Mouse (Mus musculus) urinary bladder, postnatal 10 days (tissue): ENCODE data around the gene Il4i1.

Experiments
- DNase-seq: peaks from one replicate; pipeline ENCODE4 v3.0.0; 2022; ENCODE audit warnings: low spot score

Gene Il4i1

GRCm38 (mm10) chr7:44815721-44816469 is at the start of gene Il4i1, which contains the start of gene Nup62:
Il4i1 (plus strand) TSS chr7:44816387.
Nup62 (plus strand) TSS chr7:44816088.
- peak; percentile 96 for DNase-seq

GRCm38 (mm10) chr7:44768129-44768528 is 48.1 kb upstream of the Il4i1 start:
- DNase-seq: no peak

DNA sequence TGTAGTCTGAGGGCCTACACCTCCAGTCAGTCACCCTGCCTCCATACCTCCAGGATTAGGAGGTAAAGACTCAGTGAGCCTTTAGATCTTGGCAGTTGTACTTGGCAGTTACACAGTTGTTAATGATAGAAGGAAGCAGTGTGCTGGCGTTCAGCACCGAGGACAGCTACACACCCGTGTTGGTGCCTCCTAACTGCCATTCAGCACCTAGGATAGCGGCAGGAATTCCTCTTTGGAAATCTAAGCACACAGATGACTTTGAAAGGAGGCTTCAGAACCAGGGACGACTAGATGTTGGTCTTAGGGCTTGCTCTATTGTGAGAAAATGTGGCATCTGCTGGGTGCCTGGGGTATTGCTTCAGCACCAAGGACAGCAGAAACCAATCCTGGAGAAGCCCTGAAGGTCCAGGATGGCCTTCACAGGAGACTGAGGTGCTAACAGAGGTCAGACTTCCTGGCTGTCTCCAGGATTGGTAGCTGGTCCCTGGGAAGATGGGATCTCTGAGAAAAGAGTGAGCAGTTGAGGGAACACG is 46.1 kb upstream of the Il4i1 start:
- DNase-seq: no peak

DNA sequence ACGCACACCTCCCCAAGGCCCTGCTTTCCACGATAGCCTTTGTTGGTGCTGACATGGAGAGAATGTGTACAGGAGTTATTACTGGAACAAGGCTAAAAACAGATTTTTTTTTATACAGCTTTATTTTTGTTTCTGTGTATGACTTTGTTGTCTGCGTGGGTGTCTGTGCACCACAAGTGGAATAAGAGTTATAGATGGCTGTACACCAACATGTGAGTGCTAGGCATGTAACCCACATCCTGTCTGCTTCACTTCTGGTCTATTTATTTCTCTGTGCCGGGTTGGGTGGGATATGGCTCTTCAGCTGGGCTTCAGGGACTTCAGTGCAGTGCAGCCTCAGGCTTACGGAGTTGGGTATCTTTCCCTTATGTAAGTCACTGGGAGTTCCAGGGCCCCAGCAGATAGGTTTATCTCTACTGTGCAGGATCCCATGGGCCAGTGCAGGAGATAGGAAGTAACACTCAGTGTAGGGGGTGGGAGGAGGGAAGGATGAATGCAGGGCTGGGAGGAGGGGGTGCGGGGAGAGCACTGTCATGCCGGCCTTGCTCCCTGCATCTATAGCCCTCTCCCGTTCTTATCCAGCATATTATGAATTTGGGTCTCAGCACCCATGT is 43.5 kb upstream of the Il4i1 start:
- DNase-seq: no peak

- DNase-seq: no peak
Observed at GRCm38 (mm10) chr7:44776849-44777498, 39.2 kb upstream of the Il4i1 start.

DNA sequence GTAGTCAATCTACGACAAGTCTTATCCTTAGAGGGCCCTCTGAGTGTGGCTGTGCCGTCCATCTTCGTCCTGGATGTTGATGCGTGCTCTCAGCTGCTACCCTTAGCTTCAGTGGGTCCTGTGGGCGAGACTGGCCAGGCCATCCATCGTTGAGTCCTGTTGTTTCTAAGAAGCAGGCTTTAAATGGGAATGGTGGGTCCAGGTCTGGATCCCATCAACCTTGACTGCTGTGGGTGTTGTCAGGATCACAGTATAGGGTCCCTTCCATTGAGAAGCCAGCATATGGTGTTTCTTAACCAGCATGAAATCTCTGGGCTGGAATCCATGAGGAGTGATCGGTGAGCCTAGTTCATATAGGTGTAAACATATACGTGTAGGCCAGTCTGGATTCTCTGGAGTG is 36.1 kb upstream of the Il4i1 start:
- DNase-seq: no peak

GRCm38 (mm10) chr7:44789531-44789930 is 26.7 kb upstream of the Il4i1 start:
- no peak for DNase-seq

DNA sequence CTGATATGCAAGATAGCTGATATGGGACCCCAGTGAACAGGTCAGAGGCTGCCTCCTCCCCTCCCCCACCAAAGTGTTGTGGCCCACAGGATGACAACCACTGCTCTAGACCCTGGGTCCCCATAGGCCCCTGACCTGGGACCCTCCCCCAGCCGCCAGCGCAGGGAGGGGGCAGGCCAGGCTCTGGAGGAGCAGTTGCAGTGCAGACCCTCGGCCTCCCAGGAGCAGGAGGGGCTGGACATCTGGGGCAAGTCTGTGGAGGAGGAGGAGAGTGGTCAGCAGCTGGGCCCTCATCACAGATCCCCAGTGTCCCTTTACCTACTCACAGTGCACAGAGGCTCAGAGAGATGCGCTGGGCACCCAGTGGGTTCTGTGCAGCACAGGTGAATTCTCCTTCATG is 26.1 kb upstream of the Il4i1 start:
- no peak for DNase-seq

DNA sequence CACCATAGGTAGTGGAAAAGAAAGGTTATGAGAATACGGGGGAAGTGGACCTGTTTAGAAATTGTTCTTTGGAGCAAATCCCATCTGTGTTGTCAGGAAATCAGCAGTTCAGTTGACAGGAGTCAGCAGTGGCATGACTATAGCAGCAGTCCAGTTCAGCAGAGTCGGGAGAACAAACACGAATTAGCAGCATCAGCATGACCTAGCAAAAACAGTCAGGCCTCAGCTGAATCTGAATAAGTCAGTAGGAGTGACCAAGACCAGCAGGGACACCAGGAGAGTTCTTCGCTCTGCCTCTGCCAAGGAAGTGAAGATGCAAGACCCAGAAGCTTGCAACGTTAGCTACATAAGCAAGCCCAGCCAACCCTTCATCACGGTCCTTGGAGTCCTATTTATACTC is 23.4 kb upstream of the Il4i1 start:
- DNase-seq: no peak

- no peak for DNase-seq
Observed at GRCm38 (mm10) chr7:44808927-44809326, 7.3 kb upstream of the Il4i1 start.

- no peak for DNase-seq
Observed at GRCm38 (mm10) chr7:44809466-44809865, 6.7 kb upstream of the Il4i1 start.

- no peak for DNase-seq
Observed at GRCm38 (mm10) chr7:44810365-44810764, 5.8 kb upstream of the Il4i1 start.

GRCm38 (mm10) chr7:44810819-44811557 is 5.2 kb upstream of the Il4i1 start:
- no peak for DNase-seq

DNA sequence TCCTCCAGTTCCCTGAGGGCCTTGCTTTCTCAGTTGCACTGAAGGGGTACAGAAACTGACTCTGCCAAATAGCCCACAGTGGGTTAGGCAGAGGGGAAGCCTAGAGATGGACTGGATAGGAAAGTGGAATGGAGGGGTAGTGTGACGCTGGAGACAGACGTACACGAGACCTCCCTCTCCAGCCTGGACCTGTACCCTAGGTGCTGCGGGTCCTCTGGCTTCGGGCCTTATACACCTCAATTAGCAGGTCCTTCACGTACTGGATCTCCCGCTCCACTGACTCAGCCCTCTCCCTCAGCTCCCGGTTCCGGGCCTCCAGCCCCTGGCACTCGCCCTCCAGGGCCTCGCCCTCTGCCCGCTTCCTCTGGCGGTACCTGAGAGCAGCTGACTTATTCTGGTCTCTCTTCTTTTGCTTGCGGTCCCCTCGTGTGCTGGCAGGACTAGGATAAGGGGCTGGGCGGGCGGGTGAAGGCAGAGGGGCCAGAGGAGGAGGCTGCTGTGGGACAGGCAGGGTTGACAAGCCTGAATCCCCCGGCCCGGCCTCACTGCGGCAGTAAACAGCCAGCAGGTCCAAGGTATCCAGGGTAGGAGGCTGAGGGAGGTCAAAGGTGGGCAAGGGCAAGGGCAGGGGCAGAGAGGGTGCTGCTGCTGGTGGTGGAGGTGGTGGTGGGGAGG is 3.4 kb upstream of the Il4i1 start:
- DNase-seq: no peak

DNA sequence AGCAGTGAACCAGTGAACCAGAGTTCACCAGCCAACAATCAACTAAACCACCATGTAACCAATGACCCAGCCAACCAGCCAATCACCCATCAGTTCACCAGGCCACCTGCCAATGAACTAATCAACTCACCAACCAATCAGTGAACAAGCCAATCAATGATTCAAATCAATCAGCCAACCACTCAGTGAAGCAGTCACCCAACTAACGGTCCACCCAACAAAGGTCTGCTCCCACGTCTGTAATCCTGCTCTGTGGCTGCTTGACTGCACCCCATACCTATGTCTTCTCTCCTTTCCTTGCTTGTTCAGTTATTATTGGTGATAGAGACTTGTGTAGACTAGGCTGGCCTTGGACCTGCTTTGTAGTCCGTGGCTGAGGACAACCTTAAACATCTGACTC is 2.2 kb upstream of the Il4i1 start:
- DNase-seq: no peak

GRCm38 (mm10) chr7:44814423-44814822 is 1.8 kb upstream of the Il4i1 start:
- DNase-seq: no peak

DNA sequence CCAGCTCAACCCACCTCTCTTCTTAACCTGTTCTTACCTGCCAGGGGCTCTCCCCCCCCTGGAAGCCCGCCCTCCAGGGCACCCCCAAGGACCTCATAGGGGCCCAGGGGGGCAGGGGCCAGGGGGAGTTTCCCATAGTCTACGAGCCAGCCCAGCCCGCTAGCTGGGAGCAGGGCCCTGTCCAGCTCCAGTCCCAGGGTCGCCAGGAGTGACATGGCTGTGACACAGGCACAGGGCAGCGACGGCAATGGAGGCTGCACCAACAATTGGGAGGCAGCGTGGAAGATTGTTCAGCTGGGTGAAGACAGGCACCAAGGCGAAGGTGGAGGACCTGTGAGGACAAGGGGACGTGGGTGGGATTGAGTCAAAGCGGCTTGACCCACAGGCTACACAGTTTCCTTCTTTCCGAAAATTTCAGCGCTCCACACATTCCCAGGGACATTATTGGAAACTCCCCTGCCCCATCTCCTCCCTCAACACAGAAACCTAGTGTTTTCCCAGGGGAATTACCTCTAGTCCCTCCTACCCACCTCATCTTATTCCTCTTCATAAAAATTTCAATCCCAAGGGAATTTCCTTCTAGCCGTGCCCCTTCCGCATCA is 1.1 kb upstream of the Il4i1 start:
- DNase-seq: no peak

DNA sequence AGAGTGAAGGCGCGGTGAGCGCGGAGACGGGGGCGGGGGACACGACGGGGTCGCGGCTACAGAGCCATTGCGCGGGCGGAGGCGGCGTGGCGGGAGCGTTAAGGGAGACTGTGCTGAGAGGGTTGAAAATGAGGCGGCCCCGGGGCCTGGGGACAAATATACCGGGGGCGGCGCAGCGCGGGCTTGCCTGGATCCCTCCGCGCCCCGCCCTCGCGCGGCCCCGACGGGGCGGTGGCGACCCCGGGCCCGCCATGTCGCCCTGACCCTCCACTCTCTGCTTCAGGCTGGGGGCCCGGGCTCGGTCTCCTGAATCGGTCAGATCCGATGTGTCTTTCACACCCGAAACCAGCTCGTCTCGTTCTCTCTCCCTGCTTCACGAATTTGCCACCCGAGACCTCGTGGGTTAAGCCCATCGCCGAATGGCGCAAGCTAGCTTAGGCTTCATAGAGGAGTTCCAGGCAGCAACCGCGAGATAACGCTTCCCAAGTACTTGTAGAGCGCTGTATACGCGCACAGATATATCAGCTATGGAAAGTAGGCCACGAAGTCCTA is 359 bp downstream of the Il4i1 start, which contains the start of gene Atf5:
Atf5 (minus strand) TSS at position 189 of the 552 bp plus-strand sequence.
- no peak for DNase-seq

- DNase-seq: no peak
Observed at GRCm38 (mm10) chr7:44817441-44817840, 1.3 kb downstream of the Il4i1 start.

DNA sequence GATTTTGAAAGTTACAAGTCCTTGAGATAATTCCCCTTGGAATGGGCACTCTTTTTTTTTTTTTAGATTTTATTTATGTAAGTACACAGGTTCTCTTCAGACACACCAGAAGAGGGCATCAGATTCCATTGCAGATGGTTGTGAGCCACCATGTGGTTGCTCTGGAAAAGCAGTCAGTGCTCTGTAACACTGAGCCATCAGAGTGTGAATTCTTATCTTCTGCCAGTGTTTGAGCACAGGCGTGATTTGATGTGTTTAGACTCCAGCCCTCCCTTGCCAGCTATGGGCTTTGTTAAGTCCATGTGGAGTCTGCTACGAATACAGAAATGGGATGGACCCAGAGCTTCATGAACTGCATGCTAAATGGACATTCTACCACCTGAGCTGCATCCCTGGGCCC is 2.0 kb downstream of the Il4i1 start:
- DNase-seq: no peak

DNA sequence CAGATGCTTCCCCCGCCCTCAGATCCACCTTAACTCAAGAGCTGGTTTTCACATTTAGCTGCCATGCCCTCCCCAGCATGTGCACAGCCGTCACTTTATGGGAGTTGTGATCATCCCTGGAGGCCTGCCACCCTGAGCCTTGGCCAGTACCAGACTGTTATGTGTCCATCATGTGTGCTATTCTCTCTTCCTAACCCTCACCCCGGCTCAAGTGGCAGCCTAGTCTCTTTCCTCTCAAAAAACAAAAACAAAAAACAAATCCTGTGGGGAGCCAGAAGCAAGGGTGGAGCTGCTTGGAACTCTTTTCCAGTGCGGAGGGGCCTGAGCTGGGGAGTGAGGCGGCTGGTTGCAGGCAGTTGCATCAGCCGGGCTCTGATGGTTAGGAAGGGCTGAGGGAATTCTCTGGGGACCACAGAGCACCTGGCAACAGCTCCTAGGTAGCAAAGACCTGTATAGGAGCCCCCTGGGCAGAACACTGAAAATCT is 2.6 kb downstream of the Il4i1 start:
- DNase-seq: peak; percentile 37
